Mouse (Mus musculus) retina, postnatal 1 day (tissue): ENCODE measurements at regions not wholly inside any gene's neighbourhood (a gene's known extent, or its start where the extent isn't known, plus 50 kb on each side); places are given as distances from the start of the nearest gene placed in this dataset.

Experiments
- DNase-seq: peaks from one replicate; pipeline ENCODE4 v3.0.0-alpha.2; 2012

GRCm38 (mm10) chr2:163138688-163139385, 51.2 kb upstream of the Gtsf1l start:
- DNase-seq = no peak

- DNase-seq = peak; percentile 96
Measured at GRCm38 (mm10) chr2:163142762-163143388, 55.2 kb upstream of the Gtsf1l start.

- no peak for DNase-seq
Measured at GRCm38 (mm10) chr2:163143413-163143812, 55.8 kb upstream of the Gtsf1l start.

GRCm38 (mm10) chr2:163146001-163146400, 56.9 kb upstream of the Tox2 start:
- no peak for DNase-seq

GRCm38 (mm10) chr2:163146481-163146880, 56.4 kb upstream of the Tox2 start:
- DNase-seq = no peak

DNA sequence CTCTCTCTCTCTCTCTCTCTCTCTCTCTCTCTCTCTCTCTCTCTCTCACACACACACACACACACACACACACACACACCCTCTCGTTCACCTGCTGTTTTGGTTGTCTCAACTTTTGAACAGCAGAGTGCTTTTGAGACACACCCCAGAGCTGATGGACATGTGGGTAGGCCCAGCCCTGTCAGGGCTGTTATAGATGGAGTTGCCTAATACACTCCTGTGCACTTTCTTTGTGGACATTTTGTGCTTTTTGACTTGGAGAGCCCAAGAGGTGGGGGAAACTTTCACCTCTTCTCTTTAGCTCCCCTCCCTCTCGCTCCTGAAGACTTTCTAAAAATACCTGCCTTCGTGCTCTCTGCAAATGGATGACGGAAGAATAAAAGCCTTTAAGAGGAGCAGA, 55.5 kb upstream of the Tox2 start:
- DNase-seq = no peak

GRCm38 (mm10) chr2:163151016-163151415, 51.9 kb upstream of the Tox2 start:
- peak; percentile 67 for DNase-seq

- peak; percentile 87 for DNase-seq
Measured at GRCm38 (mm10) chr2:163152340-163153033, 50.4 kb upstream of the Tox2 start.
